10 mouse cellular contexts compared by ENCODE assay signal in genomic region chr1:34060446-34060845, GRCm38 (mm10).
DNase-seq lines count a peak whose midpoint lies in the region; ATAC-seq and TF ChIP-seq lines count a peak whose summit lies in the region.
"Had no signal": no experiment of that assay in that cellular context is flagged by ENCODE, and none has a peak within 500 bp of the region (broad histone marks: within the 10 kb centered on the region; RNA-seq: fewer than 3 reads in every experiment).

No protein-coding gene starts in this region.

- TF ChIP-seq CTCF in gastrocnemius, adult 2 months (IDR thresholded peaks at IDR 0.05), result no peak

- no peak for ATAC-seq in heart, embryonic 13.5 days (ENCODE audit: extremely low read depth, insufficient number of reproducible peaks, low FRiP score, low TSS enrichment)
- ATAC-seq in limb, embryonic 12.5 days (ENCODE audit: insufficient number of reproducible peaks, insufficient read depth, low FRiP score, low TSS enrichment, low read depth), result no peak

- peak overlapping the region; percentile 60 for H3K4me3 ChIP-seq in gastrocnemius, adult 2 months
- H3K4me3 ChIP-seq in heart, embryonic 13.5 days, result no peak overlapping the region
- H3K4me3 ChIP-seq in limb, embryonic 12.5 days (replicated peaks), result no peak overlapping the region
- H3K4me3 ChIP-seq: embryonic facial prominence, embryonic 13.5 days; lung, embryonic 15.5 days had no signal

- H3K9ac ChIP-seq in heart, embryonic 13.5 days, result peak overlapping the region; percentile 50; the same call in 1 of the 2 replicates
- no peak overlapping the region for H3K9ac ChIP-seq in limb, embryonic 12.5 days (replicated peaks)
- H3K9ac ChIP-seq: embryonic facial prominence, embryonic 13.5 days; lung, embryonic 15.5 days had no signal

- intact Hi-C loops in gastrocnemius, adult 2 months (cut with DNase I), result loop anchor here (5.0 kb wide), 3 partner anchors 53 to 102 kb away; no protein-coding TSS in a partner anchor

- no peaks in the 10 kb centered on the region for H3K36me3 ChIP-seq in heart, embryonic 13.5 days
- H3K36me3 ChIP-seq in limb, embryonic 12.5 days, result no peaks in the 10 kb centered on the region
- H3K36me3 ChIP-seq: embryonic facial prominence, embryonic 13.5 days; lung, embryonic 15.5 days had no signal

- no peaks in the 10 kb centered on the region for H3K27me3 ChIP-seq in heart, embryonic 13.5 days (replicated peaks)
- no peaks in the 10 kb centered on the region for H3K27me3 ChIP-seq in limb, embryonic 12.5 days
- H3K27me3 ChIP-seq: embryonic facial prominence, embryonic 13.5 days; lung, embryonic 15.5 days had no signal

- WGBS in heart, embryonic 13.5 days, result 13% methylated on average over 6 of the region's 6 CpGs
- WGBS in limb, embryonic 12.5 days, result 15% methylated on average over 6 of the region's 6 CpGs

- peaks cover 45% of the 10 kb centered on the region for H3K4me1 ChIP-seq in heart, embryonic 13.5 days
- peaks cover 23% of the 10 kb centered on the region for H3K4me1 ChIP-seq in limb, embryonic 12.5 days (replicated peaks)

- H3K4me2 ChIP-seq in heart, embryonic 13.5 days, result peak overlapping the region; percentile 38
- no peak overlapping the region for H3K4me2 ChIP-seq in limb, embryonic 12.5 days
- H3K4me2 ChIP-seq: embryonic facial prominence, embryonic 13.5 days; lung, embryonic 15.5 days had no signal

- peak overlapping the region; percentile 66 for H3K27ac ChIP-seq in gastrocnemius, adult 2 months
- H3K27ac ChIP-seq in heart, embryonic 13.5 days (replicated peaks), result 0 out of 2 replicates have a peak overlapping the region, but pooled peaks have one; percentile 5
- H3K27ac ChIP-seq in limb, embryonic 12.5 days, result peak overlapping the region; percentile 37; the same call in 1 of the 2 replicates
- H3K27ac ChIP-seq: embryonic facial prominence, embryonic 13.5 days; lung, embryonic 15.5 days had no signal

- DNase-seq in gastrocnemius, adult 2 months, result no peak
- DNase-seq in gastrocnemius, postnatal 4 days (ENCODE audit: low spot score in 2 of 2), result no peak
- DNase-seq in adipocyte (ENCODE audit: low spot score), result peak; percentile 81
- peak; percentile 70 for DNase-seq in retina, postnatal 1 day
- DNase-seq in left cerebral cortex, adult 18-20 months (ENCODE audit: low spot score in 2 of 2), result no peak
- DNase-seq in layer of hippocampus, postnatal 14 days (ENCODE audit: low spot score in 2 of 2), result no peak

- H3K9me3 ChIP-seq in heart, embryonic 13.5 days, result 0 out of 2 replicates have a peak, but pooled peaks cover 2% of the 10 kb centered on the region
- no peaks in the 10 kb centered on the region for H3K9me3 ChIP-seq in limb, embryonic 12.5 days
- H3K9me3 ChIP-seq: embryonic facial prominence, embryonic 13.5 days; lung, embryonic 15.5 days had no signal

Comparison
In these comparisons a context has a peak if more than half of its experiments do, and no peak if none do; other contexts are left out.
1. DNase-seq: peak in adipocyte (single experiment) and retina, postnatal 1 day (single experiment); none in gastrocnemius, adult 2 months (single experiment), gastrocnemius, postnatal 4 days (0 of 2), left cerebral cortex, adult 18-20 months (0 of 2) and layer of hippocampus, postnatal 14 days (0 of 2).
2. H3K27ac ChIP-seq: peak in every context shown above with its lines; median percentile 66 in gastrocnemius, adult 2 months; 37 in limb, embryonic 12.5 days; 5 in heart, embryonic 13.5 days.